Mouse (Mus musculus) right cerebral cortex, postnatal 25 days (tissue): ENCODE measurements around the gene Tex16.

Experiments used
- DNase-seq: peaks from one replicate; pipeline ENCODE4 v3.0.0; 2022

Tex16 gene

GRCm38 (mm10) chrX:112010707-112011106 lies at the start of gene Tex16:
TSS of gene Tex16 (plus strand) at chrX:112011007.
- no peak for DNase-seq

DNA sequence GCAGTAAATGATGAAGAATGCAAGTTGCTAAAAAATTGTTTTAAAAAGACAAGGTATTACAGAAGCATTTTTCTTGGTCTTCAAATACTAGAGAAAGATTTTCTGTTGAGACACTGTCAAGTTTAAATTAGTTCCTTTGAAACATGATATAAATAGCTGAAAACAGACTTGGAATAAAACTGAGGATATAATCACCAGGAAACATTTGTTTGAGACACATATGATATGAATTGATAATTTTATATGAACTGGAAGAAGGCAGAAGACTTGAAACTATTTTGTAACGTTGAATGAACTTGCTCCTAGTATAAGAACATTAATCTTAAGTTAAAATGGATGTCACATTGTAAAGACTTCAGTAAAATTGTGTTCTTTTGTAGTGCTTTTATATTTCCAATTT lies 11.1 kb upstream of the Tex16 start:
- DNase-seq = no peak
